Mouse (Mus musculus) heart, postnatal 0 days (tissue): Measurements from ENCODE around the gene Adar.

Experiments used
- CTCF ChIP-seq: IDR thresholded peaks from 2 replicates; pipeline ENCODE4 v1.5.1; 2016; ENCODE audit warnings: antibody characterized with exemption, control low read depth, low read depth
- EP300 ChIP-seq: IDR thresholded peaks from 2 replicates; pipeline ENCODE4 v1.6.1; 2016; ENCODE audit warnings: antibody characterized with exemption, low read depth

DNA sequence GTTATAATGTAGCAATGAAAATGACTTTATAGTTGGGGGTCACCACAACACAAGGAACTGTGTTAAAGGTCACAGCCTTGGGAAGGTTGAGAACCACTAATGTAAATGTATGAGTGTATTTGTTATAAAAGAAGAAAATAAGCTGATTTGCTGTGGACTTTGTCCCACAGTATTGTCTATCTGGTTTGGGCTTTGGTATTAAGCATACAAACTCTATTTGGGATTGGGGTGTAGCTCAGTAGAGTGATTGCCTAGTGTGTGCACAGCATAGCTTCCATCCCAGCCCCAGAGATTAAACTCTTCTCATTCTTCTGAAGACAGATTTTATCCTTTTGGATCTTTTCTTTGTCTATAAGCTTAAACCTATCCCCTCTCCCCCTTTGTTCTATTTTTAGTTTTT lies 7.2 kb downstream of the Adar start:
- TF ChIP-seq EP300 = no peak
- no peak for TF ChIP-seq CTCF
